Mouse (Mus musculus): ENCODE measurements around the gene Pacsin3. TPM values are rescaled to one million over a fixed set of nuclear protein-coding genes. Genes with fewer than 3 reads are reported as not detected.
A peak's percentile ranks its signal among the peaks of the same experiment; 100 is the strongest.

Pacsin3 gene
- polyA plus RNA-seq, 1 experiment from 2014 or later, result 34.6 TPM

- TF ChIP-seq CTCF (IDR thresholded peaks at IDR 0.05) (no peak), EP300 (IDR thresholded peaks at IDR 0.05) (no peak)
- 76% methylated on average over 4 of the region's 4 CpGs for WGBS
- ATAC-seq (no peak), DNase-seq (ENCODE audit: low spot score) (no peak)
- Histone ChIP-seq H3K27ac (ENCODE audit: low read length) (no peak overlapping the region), H3K9me3 (ENCODE audit: low read length) (no peaks in the 10 kb centered on the region), H3K36me3 (ENCODE audit: insufficient read depth, low read length) (no peaks in the 10 kb centered on the region), H3K27me3 (replicated peaks; ENCODE audit: insufficient read depth, low read length) (no peaks in the 10 kb centered on the region), H3K4me3 (ENCODE audit: low read depth, low read length) (no peak overlapping the region), H3K9ac (replicated peaks; ENCODE audit: low read depth) (no peak overlapping the region), H3K4me1 (ENCODE audit: insufficient read depth, low read depth, low read length) (no peaks in the 10 kb centered on the region), H3K4me2 (replicated peaks; ENCODE audit: low read depth, low read length) (no peak overlapping the region)
Measured at GRCm38 (mm10) chr2:91248366-91248765, 7.4 kb upstream of the Pacsin3 start.

GRCm38 (mm10) chr2:91252001-91252400 lies 3.8 kb upstream of the Pacsin3 start:
- Histone ChIP-seq H3K27me3 (replicated peaks; ENCODE audit: insufficient read depth, low read length) (no peaks in the 10 kb centered on the region; the same call in 1 of the 2 replicates), H3K4me1 (ENCODE audit: insufficient read depth, low read depth, low read length) (no peaks in the 10 kb centered on the region), H3K9ac (replicated peaks; ENCODE audit: low read depth) (no peak overlapping the region), H3K9me3 (ENCODE audit: low read length) (no peaks in the 10 kb centered on the region), H3K4me2 (replicated peaks; ENCODE audit: low read depth, low read length) (no peak overlapping the region), H3K36me3 (ENCODE audit: insufficient read depth, low read length) (no peaks in the 10 kb centered on the region), H3K27ac (ENCODE audit: low read length) (no peak overlapping the region), H3K4me3 (ENCODE audit: low read depth, low read length) (no peak overlapping the region)
- no peak for TF ChIP-seq EP300 (IDR thresholded peaks at IDR 0.05)
- TF ChIP-seq CTCF (IDR thresholded peaks at IDR 0.05), result no peak
- DNase-seq (ENCODE audit: low spot score), result no peak
- 49% methylated on average over 4 of the region's 4 CpGs for WGBS
- ATAC-seq, result no peak

- Histone ChIP-seq H3K4me3 (ENCODE audit: low read depth, low read length) (no peak overlapping the region), H3K4me1 (ENCODE audit: insufficient read depth, low read depth, low read length) (peaks cover under 1% of the 10 kb centered on the region; the same call in 1 of the 2 replicates), H3K9ac (replicated peaks; ENCODE audit: low read depth) (no peak overlapping the region), H3K4me2 (replicated peaks; ENCODE audit: low read depth, low read length) (no peak overlapping the region), H3K27me3 (replicated peaks; ENCODE audit: insufficient read depth, low read length) (no peaks in the 10 kb centered on the region; the same call in 1 of the 2 replicates), H3K27ac (ENCODE audit: low read length) (no peak overlapping the region), H3K36me3 (ENCODE audit: insufficient read depth, low read length) (no peaks in the 10 kb centered on the region), H3K9me3 (ENCODE audit: low read length) (no peaks in the 10 kb centered on the region)
- TF ChIP-seq EP300 (IDR thresholded peaks at IDR 0.05), result no peak
- no peak for TF ChIP-seq CTCF (IDR thresholded peaks at IDR 0.05)
- 37% methylated on average over 4 of the region's 4 CpGs for WGBS
- no peak for DNase-seq (ENCODE audit: low spot score)
- no peak for ATAC-seq
Measured at GRCm38 (mm10) chr2:91252512-91252911, 3.2 kb upstream of the Pacsin3 start.

GRCm38 (mm10) chr2:91254725-91255380 lies 901 bp upstream of the Pacsin3 start:
- Histone ChIP-seq H3K27me3 (replicated peaks; ENCODE audit: insufficient read depth, low read length) (no peaks in the 10 kb centered on the region; the same call in 1 of the 2 replicates), H3K4me2 (replicated peaks; ENCODE audit: low read depth, low read length) (no peak overlapping the region), H3K9ac (replicated peaks; ENCODE audit: low read depth) (no peak overlapping the region), H3K4me1 (ENCODE audit: insufficient read depth, low read depth, low read length) (peaks cover 9% of the 10 kb centered on the region; the same call in 1 of the 2 replicates), H3K27ac (ENCODE audit: low read length) (no peak overlapping the region), H3K36me3 (ENCODE audit: insufficient read depth, low read length) (no peaks in the 10 kb centered on the region), H3K4me3 (ENCODE audit: low read depth, low read length) (no peak overlapping the region), H3K9me3 (ENCODE audit: low read length) (no peaks in the 10 kb centered on the region)
- ATAC-seq (no peak), DNase-seq (ENCODE audit: low spot score) (no peak)
- WGBS, result 46% methylated on average over 8 of the region's 8 CpGs
- TF ChIP-seq CTCF (IDR thresholded peaks at IDR 0.05) (no peak), EP300 (IDR thresholded peaks at IDR 0.05) (no peak)

GRCm38 (mm10) chr2:91256256-91257125 lies 737 bp downstream of the Pacsin3 start:
- under 1% methylated on average over 35 of the region's 52 CpGs for WGBS
- H3K9ac ChIP-seq (replicated peaks; ENCODE audit: low read depth), result peak overlapping the region; percentile 47
- no peaks in the 10 kb centered on the region for H3K9me3 ChIP-seq (ENCODE audit: low read length)
- 0 out of 2 replicates have a peak, but pooled peaks cover 6% of the 10 kb centered on the region for H3K36me3 ChIP-seq (ENCODE audit: insufficient read depth, low read length)
- DNase-seq (ENCODE audit: low spot score), result peak; percentile 63
- peak; percentile 79 for ATAC-seq
- peak overlapping the region; percentile 72 for H3K27ac ChIP-seq (ENCODE audit: low read length)
- H3K27me3 ChIP-seq (replicated peaks; ENCODE audit: insufficient read depth, low read length), result no peaks in the 10 kb centered on the region; the same call in 1 of the 2 replicates
- H3K4me2 ChIP-seq (replicated peaks; ENCODE audit: low read depth, low read length), result peak overlapping the region; percentile 87
- peak overlapping the region; percentile 67 for H3K4me3 ChIP-seq (ENCODE audit: low read depth, low read length)
- H3K4me1 ChIP-seq (ENCODE audit: insufficient read depth, low read depth, low read length), result peaks cover 9% of the 10 kb centered on the region; the same call in 1 of the 2 replicates
- TF ChIP-seq CTCF (IDR thresholded peaks at IDR 0.05) (no peak), EP300 (IDR thresholded peaks at IDR 0.05) (no peak)

Data from lung, postnatal 0 days (tissue).